Mouse (Mus musculus) neural tube, embryonic 14.5 days (tissue): ENCODE data around the gene Stat1. TPM values are rescaled to one million over a fixed set of nuclear protein-coding genes. Genes with fewer than 3 reads are reported as not detected.

Experiments
- ATAC-seq: fragments of 200-750 bp; cut with Nextera tagmentation; 2 replicates; pipeline ENCODE4 v1.8.0; 2017; ENCODE audit warnings: low read depth, mild to moderate bottlenecking, moderate TSS enrichment, moderate library complexity
- H3K27ac ChIP-seq: fragments of 300-500 bp; sonication (generic); 2 replicates; pipeline ENCODE4 v1.5.1; 2014; ENCODE audit warnings: low read depth, mild to moderate bottlenecking, control low read depth, low read length, moderate library complexity, mixed read lengths
- H3K27me3 ChIP-seq: fragments of 300-500 bp; sonication (generic); 2 replicates; pipeline ENCODE4 v1.6.1; 2014; ENCODE audit warnings: low read length; ENCODE audit not compliant: control insufficient read depth, insufficient read depth
- H3K36me3 ChIP-seq: fragments of 300-500 bp; sonication (generic); 2 replicates; pipeline ENCODE4 v1.6.1; 2014; ENCODE audit warnings: low read length, mixed read lengths; ENCODE audit not compliant: control insufficient read depth, insufficient read depth
- H3K4me1 ChIP-seq: fragments of 300-500 bp; sonication (generic); 2 replicates; pipeline ENCODE4 v1.6.1; 2014; ENCODE audit warnings: low read length; ENCODE audit not compliant: control insufficient read depth, insufficient read depth
- H3K4me2 ChIP-seq: fragments of 300-500 bp; sonication (generic); 2 replicates; pipeline ENCODE4 v1.6.1; 2014; ENCODE audit warnings: mild to moderate bottlenecking, low read depth, low read length, control low read depth
- H3K4me3 ChIP-seq: fragments of 300-500 bp; sonication (generic); 2 replicates; pipeline ENCODE4 v1.5.1; 2014; ENCODE audit warnings: low read depth, low read length, control low read depth, mixed read lengths
- H3K9ac ChIP-seq: fragments of 300-500 bp; sonication (generic); replicated peaks from 2 replicates; pipeline ENCODE4 v1.6.1; 2014; ENCODE audit warnings: low read depth, mild to moderate bottlenecking, control low read depth, low read length, mixed read lengths
- H3K9me3 ChIP-seq: fragments of 300-500 bp; sonication (generic); 2 replicates; pipeline ENCODE4 v1.6.1; 2016; ENCODE audit warnings: low read length; ENCODE audit not compliant: control insufficient read depth
- WGBS: fragments of 180-500 bp; shearing (Covaris S2); extraction: QIAGEN DNeasy Blood & Tissue Kit; methylation state at CpG from one replicate; pipeline ENCODE4 v1.1.7; 2014; 5-methylcytosine and 5-hydroxymethylcytosine counted together
- polyA plus RNA-seq: library from polyadenylated mRNA; unstranded; fragments of >200 nt; fragmentation: Nextera tagmentation; extraction: Ambion mirVana; gene quantifications from 2 replicates; pipeline ENCODE4 v1.2.1, GENCODE M21; 2014

Gene Stat1
- polyA plus RNA-seq, 1 experiment from 2014 or later, result 13.1 TPM

DNA sequence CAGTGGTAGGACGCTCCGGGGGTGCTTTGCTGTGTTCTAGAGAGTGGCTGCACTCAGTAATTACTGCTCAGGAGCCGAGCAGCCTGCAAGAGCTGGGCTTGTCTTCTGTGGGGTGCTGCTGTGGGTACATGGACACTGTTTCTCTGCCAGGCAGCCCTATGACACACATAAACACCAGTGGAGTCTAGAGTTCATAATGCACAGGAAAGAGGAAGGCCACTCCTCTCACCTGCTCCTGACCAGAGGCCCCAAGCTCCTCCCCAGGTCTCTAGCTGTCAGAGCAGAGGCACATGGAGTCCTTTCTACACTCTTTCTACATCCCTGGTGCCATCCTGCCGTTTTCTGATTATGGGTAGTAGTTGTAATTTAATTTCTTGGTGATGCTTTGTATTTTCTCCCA is 22.9 kb downstream of the Stat1 start:
- WGBS, result 82% methylated on average over 4 of the region's 4 CpGs
- no peaks in the 10 kb centered on the region for H3K9me3 ChIP-seq
- no peaks in the 10 kb centered on the region for H3K27me3 ChIP-seq
- no peaks in the 10 kb centered on the region for H3K4me1 ChIP-seq
- no peak overlapping the region for H3K4me2 ChIP-seq
- H3K9ac ChIP-seq, result no peak overlapping the region
- H3K36me3 ChIP-seq, result no peaks in the 10 kb centered on the region
- no peak for ATAC-seq
- no peak overlapping the region for H3K27ac ChIP-seq
- no peak overlapping the region for H3K4me3 ChIP-seq

DNA sequence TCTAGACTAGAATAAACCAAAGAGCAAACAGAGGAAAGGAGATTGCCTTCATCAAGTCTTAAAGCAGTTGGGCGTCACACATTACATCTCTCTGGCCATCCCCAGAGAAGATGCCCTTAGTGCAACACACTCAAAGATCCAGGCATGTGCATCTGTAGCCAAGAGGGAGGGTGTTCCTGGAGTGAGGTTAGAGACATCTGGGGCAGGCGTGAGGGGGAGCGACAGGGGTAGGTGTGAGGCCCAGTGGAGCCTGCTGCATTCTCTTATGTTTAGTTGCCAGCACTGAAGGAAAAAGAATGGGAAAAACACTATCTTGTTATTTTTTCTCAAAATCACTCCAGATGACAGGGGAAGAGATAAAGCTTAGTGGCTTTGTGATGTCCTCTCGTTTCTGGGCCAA is 24.0 kb downstream of the Stat1 start:
- 89% methylated on average over 4 of the region's 4 CpGs for WGBS
- Histone ChIP-seq H3K4me3 (no peak overlapping the region), H3K9ac (no peak overlapping the region), H3K27me3 (no peaks in the 10 kb centered on the region), H3K36me3 (no peaks in the 10 kb centered on the region), H3K27ac (no peak overlapping the region), H3K4me2 (no peak overlapping the region), H3K9me3 (no peaks in the 10 kb centered on the region), H3K4me1 (peaks cover 4% of the 10 kb centered on the region; the same call in 1 of the 2 replicates)
- no peak for ATAC-seq

DNA sequence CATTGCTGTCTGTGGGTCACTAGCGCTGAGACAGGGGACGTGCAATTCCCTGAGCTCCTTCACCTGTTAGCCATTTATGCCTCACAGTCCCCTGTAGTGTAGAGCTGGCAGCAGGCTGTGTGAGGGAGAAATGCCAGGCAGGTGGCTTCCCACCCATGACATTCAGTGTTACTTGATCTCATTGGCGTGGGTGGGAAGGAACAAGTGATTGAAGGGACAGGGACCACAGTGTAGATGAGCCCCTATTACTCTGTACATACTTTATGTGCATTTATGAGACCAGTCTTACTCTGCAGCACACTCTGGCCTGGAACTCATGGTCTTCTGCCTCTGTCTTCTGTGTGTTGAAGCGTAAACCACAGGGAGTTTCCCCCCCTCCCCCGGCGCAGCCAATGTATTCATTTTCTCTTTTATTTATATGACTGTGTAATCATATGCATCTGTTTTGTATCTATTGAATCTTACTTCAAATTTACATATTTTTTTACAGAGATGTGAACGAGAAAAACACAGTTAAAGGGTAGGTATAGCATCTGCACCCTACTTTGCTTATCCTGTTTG is 24.4 kb downstream of the Stat1 start:
- no peak for ATAC-seq
- Histone ChIP-seq H3K36me3 (no peaks in the 10 kb centered on the region), H3K4me2 (no peak overlapping the region), H3K27me3 (no peaks in the 10 kb centered on the region), H3K27ac (no peak overlapping the region), H3K4me1 (peaks cover 4% of the 10 kb centered on the region; the same call in 1 of the 2 replicates), H3K9ac (no peak overlapping the region), H3K9me3 (no peaks in the 10 kb centered on the region), H3K4me3 (no peak overlapping the region)
- 93% methylated on average over 7 of the region's 7 CpGs for WGBS

GRCm38 (mm10) chr1:52144907-52145306 is 25.7 kb downstream of the Stat1 start:
- Histone ChIP-seq H3K27me3 (no peaks in the 10 kb centered on the region), H3K4me2 (no peak overlapping the region), H3K4me1 (peaks cover 5% of the 10 kb centered on the region; the same call in 1 of the 2 replicates), H3K27ac (no peak overlapping the region), H3K9me3 (no peaks in the 10 kb centered on the region), H3K4me3 (no peak overlapping the region), H3K9ac (no peak overlapping the region), H3K36me3 (no peaks in the 10 kb centered on the region)
- WGBS, result 87% methylated on average over 10 of the region's 10 CpGs
- no peak for ATAC-seq

DNA sequence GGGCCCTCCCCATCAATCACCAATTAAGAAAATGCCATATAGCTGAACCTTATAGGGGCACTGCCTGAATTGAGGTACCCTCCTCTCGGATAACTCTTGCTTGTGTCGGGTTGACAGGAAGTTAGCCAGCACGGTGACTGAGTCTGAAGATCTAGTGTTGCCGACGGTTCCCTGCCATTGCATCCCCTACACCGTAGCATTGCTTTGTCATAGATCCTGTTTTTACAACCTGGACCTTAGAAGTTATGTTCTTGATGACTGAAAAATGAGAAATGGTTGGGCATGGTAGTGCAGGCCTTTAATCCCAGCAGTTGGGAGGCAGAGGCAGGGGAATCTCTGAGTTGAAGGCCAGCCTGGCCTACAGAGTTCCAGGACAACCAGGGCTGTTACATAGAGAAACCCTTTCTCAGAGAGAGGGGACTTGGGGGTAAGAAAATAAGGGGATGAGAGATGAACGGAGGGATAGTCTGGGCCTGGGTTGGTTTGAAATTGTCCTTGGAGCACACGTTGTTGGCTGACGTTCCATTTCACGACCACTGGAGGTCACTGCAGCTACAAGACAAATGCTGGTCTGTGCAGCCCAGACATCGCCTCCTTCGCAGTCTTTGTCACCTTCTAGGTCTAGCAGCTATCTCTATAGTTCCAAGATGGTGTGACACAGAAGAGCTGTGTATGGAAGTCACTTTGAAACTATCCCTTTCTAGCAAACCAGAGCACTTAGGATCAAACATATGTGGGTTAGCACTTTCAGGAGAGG is 27.2 kb downstream of the Stat1 start:
- Histone ChIP-seq H3K36me3 (no peaks in the 10 kb centered on the region), H3K27ac (no peak overlapping the region), H3K4me1 (peaks cover 7% of the 10 kb centered on the region; the same call in 1 of the 2 replicates), H3K27me3 (no peaks in the 10 kb centered on the region), H3K4me2 (no peak overlapping the region), H3K9me3 (no peaks in the 10 kb centered on the region), H3K4me3 (no peak overlapping the region), H3K9ac (no peak overlapping the region)
- ATAC-seq, result peak; percentile 86
- 54% methylated on average over 12 of the region's 12 CpGs for WGBS

DNA sequence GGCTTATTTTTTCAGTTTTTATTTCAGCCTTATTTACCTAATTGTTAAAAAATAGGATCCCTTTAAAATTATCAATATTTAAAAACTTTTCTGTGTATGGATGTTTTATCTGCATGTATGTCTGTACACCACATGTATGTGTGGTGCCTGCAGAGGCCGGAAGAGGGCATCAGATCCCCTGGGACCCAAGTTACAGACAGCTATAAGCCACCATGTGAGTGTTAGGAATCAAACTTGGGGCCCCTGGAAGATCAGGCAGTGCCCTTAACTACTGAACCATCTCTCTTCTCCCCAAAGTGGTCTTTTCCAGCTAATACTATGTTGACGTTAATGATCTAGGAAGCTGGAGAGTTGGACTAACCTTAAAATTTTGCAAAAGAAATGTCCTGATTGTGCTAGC is 28.2 kb downstream of the Stat1 start:
- no peak for ATAC-seq
- Histone ChIP-seq H3K36me3 (no peaks in the 10 kb centered on the region), H3K9ac (no peak overlapping the region), H3K4me2 (no peak overlapping the region), H3K4me3 (no peak overlapping the region), H3K27me3 (no peaks in the 10 kb centered on the region), H3K27ac (no peak overlapping the region), H3K4me1 (peaks cover 7% of the 10 kb centered on the region; the same call in 1 of the 2 replicates), H3K9me3 (no peaks in the 10 kb centered on the region)
- WGBS, result 88% methylated on average over 2 of the region's 2 CpGs

GRCm38 (mm10) chr1:52148178-52148577 is 28.9 kb downstream of the Stat1 start:
- 55% methylated on average over 7 of the region's 7 CpGs for WGBS
- 0 out of 2 replicates have a peak, but pooled peaks have one; percentile 19 for ATAC-seq
- peak overlapping the region; percentile 29; the same call in 1 of the 2 replicates for H3K27ac ChIP-seq
- H3K36me3 ChIP-seq, result no peaks in the 10 kb centered on the region
- no peak overlapping the region for H3K9ac ChIP-seq
- H3K4me3 ChIP-seq, result no peak overlapping the region
- no peaks in the 10 kb centered on the region for H3K9me3 ChIP-seq
- H3K27me3 ChIP-seq, result no peaks in the 10 kb centered on the region
- H3K4me2 ChIP-seq, result no peak overlapping the region
- H3K4me1 ChIP-seq, result peaks cover 7% of the 10 kb centered on the region; the same call in 1 of the 2 replicates

GRCm38 (mm10) chr1:52148696-52149095 is 29.5 kb downstream of the Stat1 start:
- Histone ChIP-seq H3K27me3 (no peaks in the 10 kb centered on the region), H3K4me3 (no peak overlapping the region), H3K9me3 (no peaks in the 10 kb centered on the region), H3K9ac (no peak overlapping the region), H3K4me2 (no peak overlapping the region), H3K36me3 (no peaks in the 10 kb centered on the region), H3K27ac (no peak overlapping the region), H3K4me1 (peaks cover 7% of the 10 kb centered on the region; the same call in 1 of the 2 replicates)
- 68% methylated on average over 7 of the region's 7 CpGs for WGBS
- ATAC-seq, result no peak

- no peaks in the 10 kb centered on the region for H3K36me3 ChIP-seq
- no peaks in the 10 kb centered on the region for H3K27me3 ChIP-seq
- no peak overlapping the region for H3K9ac ChIP-seq
- H3K4me2 ChIP-seq, result no peak overlapping the region
- peak overlapping the region; percentile 18; the same call in 1 of the 2 replicates for H3K27ac ChIP-seq
- 50% methylated on average over 9 of the region's 9 CpGs for WGBS
- peak; percentile 26; the same call in 1 of the 2 replicates for ATAC-seq
- H3K4me3 ChIP-seq, result no peak overlapping the region
- H3K4me1 ChIP-seq, result peaks cover 7% of the 10 kb centered on the region; the same call in 1 of the 2 replicates
- H3K9me3 ChIP-seq, result no peaks in the 10 kb centered on the region
These were observed 30.7 kb downstream of the Stat1 start for GRCm38 (mm10) chr1:52149934-52150346.
